Mouse (Mus musculus): ENCODE measurements around the gene Mlec.
"Not testable (repeated sequence)": the region's sequence is repeated elsewhere in the genome, so short reads cannot be mapped to it uniquely, and the experiment has no call there.

The Mlec gene

GRCm38 (mm10) chr5:115179596-115179995 is 21.6 kb upstream of the Mlec start:
- no peak for DNase-seq

GRCm38 (mm10) chr5:115177866-115178265 is 19.9 kb upstream of the Mlec start:
- no peak for DNase-seq

GRCm38 (mm10) chr5:115174554-115174953 is 16.6 kb upstream of the Mlec start:
- no peak for DNase-seq

- no peak for DNase-seq
Observed at GRCm38 (mm10) chr5:115170150-115170549, 12.2 kb upstream of the Mlec start.

GRCm38 (mm10) chr5:115168641-115169415 is 10.8 kb upstream of the Mlec start:
- no peak for DNase-seq

- peak; percentile 61 to 71 for DNase-seq
Observed at GRCm38 (mm10) chr5:115167396-115167795, 9.4 kb upstream of the Mlec start.

GRCm38 (mm10) chr5:115166815-115167194 is 8.8 kb upstream of the Mlec start:
- DNase-seq = no peak

- DNase-seq = no peak
Observed at GRCm38 (mm10) chr5:115165895-115166814, 8.2 kb upstream of the Mlec start.

GRCm38 (mm10) chr5:115165351-115165750 is 7.4 kb upstream of the Mlec start:
- no peak for DNase-seq

- not testable (repeated sequence) for DNase-seq
Observed at GRCm38 (mm10) chr5:115164446-115164845, 6.5 kb upstream of the Mlec start.

- peak; percentile 46 to 64 for DNase-seq
Observed at GRCm38 (mm10) chr5:115163563-115163962, 5.6 kb upstream of the Mlec start.

- DNase-seq = not testable (repeated sequence)
Observed at GRCm38 (mm10) chr5:115161940-115162279, 3.9 kb upstream of the Mlec start.

GRCm38 (mm10) chr5:115161064-115161939 is 3.3 kb upstream of the Mlec start:
- DNase-seq = no peak

GRCm38 (mm10) chr5:115160655-115161054 is 2.7 kb upstream of the Mlec start:
- DNase-seq = no peak

GRCm38 (mm10) chr5:115159165-115159564 is 1.2 kb upstream of the Mlec start:
- no peak for DNase-seq

- peak in 1 of 2 experiments; percentile 25 for DNase-seq
Observed at GRCm38 (mm10) chr5:115156933-115157589, 918 bp downstream of the Mlec start.

GRCm38 (mm10) chr5:115156401-115156800 is 1.6 kb downstream of the Mlec start:
- DNase-seq = no peak

GRCm38 (mm10) chr5:115155831-115156230 is 2.1 kb downstream of the Mlec start:
- peak in 1 of 2 experiments; percentile 30 for DNase-seq

- DNase-seq = no peak
Observed at GRCm38 (mm10) chr5:115155156-115155631, 2.8 kb downstream of the Mlec start.

- DNase-seq = no peak
Observed at GRCm38 (mm10) chr5:115152132-115152956, 5.6 kb downstream of the Mlec start.

- DNase-seq = peak; percentile 41 to 43
Observed at GRCm38 (mm10) chr5:115151457-115151856, 6.5 kb downstream of the Mlec start.
